Mouse (Mus musculus) A20 (cell line): ENCODE data around the gene Nipal3.

Source experiments
- DNase-seq: peaks from one replicate; pipeline ENCODE4 v3.0.0-alpha.2; 2011; ENCODE audit warnings: low read depth, low spot score

The Nipal3 gene

DNA sequence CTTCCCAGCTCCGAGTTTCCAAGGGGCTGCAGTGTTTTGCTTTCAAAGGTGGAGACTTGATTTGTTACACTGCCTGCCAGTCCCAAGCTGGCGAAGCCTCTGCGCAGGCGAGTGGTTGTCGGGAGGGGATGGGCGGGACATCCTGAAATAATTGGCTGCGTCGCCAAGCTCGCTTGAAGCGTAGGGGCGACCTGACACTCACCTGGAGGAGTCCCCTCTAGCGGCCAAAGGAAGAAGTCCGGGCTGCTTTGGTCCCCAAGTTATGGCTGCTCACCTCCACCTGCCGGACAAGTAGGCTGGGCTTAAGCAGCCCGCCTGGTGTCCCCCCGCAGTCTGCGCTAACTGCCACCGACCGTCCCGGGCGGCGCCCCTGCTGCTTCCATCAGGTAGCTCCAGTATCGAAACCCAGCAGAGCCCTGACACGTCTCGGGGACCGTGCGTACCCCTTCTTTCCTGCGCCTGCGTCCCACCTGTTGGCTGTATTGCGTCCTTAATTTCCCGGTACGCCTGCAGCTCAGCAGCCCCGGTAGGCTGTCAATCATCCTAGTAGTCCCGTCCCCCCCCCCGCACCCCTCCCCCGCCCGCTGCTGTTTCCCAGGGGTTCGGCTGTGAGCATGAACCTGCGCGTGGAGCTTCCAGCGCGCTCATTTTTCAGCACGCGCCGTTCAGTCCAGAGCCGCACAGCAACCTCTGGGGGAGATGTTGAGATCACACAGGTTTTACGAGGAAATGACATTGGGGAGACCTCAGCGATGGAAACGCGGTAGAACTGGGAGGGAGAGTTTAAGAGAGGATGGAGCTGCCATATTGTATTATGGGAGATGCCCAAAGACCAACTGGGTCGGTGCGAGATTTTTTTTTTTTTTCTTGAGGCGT is at the start of gene Nipal3, which contains the start of gene Stpg1:
Gene Nipal3, minus strand, starts transcription at position 518 of the 876 bp plus-strand sequence.
Gene Stpg1, plus strand, starts transcription at position 270 of the 876 bp plus-strand sequence.
- DNase-seq, result peak; percentile 98

DNA sequence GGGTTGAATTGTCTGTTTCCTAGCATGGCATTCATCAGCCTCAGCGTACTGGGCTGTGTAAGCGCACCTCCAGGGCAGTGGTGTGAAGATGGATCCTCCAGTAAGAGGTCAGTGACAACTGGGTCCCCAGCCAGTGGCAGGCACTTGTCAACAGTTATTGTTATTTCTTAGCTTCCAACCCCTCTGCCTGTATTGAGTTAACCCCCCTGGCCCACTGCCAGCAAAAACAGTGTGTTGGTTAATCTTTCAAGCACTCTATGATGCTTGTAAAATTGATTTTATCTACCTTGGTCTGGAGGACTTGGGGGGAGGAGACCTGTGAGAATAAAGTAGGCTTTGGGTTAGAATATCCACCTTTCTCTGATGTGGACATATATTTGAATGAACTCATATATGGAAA is 49.4 kb upstream of the Nipal3 start:
- DNase-seq, result no peak

DNA sequence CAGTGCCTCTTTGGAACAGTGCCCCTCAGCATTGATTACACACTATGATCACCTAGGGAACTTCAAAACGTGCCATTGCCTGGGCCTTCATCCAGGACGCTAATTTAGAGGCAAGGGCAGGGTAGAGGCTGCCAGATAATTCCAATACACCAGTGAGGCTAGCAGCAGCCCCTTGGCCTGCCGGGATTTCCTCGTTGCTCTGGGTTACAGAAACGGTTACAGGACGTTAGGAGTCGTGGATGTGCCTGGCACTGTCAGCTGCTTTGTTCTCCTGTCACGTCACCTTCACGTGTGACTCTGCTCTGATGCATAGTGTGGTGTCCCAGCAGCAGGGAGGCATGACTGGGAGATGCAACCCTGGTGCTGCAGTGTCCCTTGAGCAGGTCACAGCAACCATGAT is 45.2 kb upstream of the Nipal3 start:
- no peak for DNase-seq

DNA sequence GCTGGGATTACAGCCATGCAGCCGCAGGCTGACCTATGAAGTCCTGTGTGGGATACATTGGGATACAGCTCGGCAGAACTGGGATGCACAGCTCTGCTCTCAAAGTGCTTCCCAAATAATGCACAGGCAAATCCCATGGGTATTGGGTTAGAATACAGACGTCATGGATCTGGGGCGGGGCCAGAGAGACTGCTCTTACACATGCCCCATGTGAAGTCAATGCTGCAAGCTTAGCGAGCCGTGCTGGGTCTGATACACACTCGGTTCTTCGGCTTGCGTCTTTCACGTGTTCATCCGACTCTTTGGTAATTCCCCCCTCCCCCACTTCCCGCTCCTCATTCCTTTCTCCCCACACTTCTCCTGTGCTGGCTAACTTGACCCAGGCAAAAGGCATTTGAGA is 44.2 kb upstream of the Nipal3 start:
- DNase-seq, result no peak

DNA sequence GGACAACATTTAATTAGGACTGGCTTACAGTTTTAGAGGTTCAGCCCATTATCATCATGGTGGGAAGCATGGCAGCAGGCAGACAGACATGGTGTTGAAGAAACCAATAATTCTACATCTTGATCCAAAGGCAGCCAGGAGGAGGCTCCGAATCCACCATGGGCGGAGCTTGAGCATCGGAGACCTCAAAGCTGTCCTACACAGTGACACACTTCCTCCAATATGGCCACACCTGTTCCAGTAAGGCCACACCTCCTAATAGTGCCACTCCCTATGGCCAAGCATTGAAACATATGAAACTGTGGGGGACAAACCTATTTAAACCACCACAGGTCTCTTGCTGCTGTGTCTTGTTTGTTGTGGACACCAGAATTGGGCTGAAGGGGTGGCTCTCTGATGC is 40.2 kb upstream of the Nipal3 start:
- no peak for DNase-seq

DNA sequence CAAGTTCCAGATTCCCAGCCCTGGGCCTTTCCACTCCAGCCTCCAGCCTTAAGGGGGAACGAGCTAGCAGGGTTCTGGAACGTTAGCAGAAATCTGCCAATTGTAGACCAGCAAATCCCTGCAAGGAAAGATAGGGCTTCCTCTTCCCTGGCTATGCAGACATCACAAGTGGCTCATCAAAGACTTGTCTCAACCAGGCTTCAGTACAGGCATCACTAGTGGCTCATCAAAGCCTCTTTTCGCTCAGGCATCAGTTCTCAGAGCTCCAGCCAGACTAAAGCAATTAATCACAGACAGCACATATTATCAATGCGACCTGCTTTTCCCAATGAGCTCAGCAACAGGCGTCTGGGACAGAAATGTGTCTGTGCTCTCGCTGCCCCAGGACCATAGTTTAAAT is 38.2 kb upstream of the Nipal3 start:
- DNase-seq, result no peak

DNA sequence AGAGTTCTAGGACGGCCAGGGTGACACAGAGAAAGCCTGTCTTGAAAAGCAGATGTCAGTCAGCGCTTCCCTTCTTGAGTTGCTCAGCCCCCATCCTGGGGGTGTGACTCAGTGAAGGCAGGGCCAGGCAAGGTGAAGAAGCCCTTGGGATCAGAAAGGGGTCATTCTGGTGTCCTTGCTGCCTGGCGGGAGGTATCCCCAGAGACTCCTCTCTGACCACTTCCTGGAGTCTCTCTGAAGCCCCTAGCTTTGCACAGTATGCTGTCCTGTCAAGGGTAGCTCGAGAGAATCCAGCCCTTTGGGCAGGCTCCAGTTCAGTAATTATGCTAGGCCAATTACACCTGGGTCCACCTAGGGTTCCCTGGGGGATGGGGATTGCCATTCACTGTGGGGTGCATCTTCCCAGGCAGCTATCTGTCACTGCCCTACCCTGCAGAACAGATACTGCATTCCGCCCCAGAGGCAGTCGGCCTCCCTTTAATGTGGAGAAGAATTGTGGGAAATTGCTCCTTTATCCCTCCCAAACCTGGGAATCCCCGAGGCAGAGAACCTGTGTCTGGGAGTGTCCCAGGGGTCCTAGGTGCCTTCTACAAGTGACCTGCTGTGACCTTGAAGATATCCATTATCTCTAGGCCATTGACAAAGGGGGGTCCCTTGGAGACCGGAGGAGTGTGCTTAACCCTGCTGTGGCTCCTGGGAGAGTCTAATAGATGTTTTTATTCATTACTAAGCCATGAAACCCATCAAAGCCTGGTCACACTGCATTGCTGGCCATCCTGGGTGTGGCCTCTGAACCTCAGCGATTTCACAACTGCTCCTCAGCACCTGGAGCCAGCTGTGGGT is 37.2 kb upstream of the Nipal3 start:
- DNase-seq, result no peak

DNA sequence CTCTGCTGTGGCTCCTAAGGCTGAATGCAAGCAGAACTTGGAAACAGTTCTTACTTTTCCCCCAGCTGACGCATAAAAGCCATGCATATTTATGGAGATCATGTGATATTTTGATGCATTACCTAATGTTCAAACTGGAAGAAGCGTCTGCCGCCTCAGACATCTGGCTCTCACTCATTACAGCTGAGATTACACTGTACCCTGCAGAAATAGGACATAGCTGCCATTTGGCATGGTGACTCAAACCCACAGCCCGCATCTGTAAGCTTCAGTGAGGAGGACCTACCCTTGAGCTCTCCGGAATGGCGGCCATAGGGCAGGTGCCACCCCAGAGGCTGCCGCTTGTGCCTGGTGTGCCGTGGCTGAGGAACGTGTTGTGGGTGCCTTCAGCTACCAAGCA is 36.4 kb upstream of the Nipal3 start:
- no peak for DNase-seq

DNA sequence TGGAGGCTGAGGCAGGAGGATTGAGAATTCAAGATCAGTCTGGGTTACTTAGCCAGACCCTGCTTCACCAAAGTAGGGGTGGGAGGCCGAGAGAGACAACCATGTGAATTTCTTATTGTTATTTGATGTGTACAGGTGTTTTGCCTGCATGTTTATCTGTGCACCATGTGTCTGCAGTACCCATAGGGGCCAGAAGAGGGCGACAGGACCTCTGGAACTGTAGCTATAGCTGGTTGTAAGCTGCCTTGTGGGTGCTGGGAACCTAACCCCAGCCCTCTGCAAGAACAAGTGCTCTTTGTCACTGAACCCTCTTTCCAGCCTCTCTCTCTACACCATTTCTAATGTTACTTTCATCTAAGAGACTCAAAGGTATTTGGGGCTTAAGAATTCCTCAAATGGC is 35.4 kb upstream of the Nipal3 start:
- DNase-seq, result no peak

DNA sequence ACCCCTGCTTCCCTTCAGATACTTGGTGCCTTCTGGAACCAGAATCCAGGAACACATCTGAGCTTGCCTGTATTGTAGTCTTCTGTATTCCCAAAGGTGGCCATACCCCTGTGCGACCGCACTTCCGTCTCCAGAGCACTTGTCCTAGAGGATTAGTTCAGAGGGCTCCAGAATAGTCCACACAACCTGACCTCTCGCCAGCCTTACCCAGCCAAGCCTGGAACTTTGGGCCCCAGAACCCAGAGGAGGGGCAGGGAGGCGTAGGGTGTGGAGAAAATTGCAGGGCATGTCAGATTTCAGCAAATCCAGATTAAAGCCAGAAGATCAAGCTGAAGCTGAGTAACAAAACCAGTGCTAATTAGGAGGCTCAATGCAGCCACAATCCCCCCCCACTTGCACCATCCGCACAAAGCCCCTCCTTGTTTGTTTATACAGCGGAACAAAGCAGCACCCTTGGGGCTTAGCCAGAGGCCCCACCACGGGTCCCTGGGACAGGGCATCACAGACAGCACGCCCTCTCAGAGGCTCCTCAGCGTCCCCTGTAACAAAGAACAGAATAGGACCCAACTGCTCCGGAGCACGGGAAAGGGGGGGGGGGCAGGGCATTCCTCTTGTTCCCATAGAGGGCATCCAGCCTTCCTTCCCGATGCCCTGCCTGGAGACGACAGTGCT is 31.3 kb upstream of the Nipal3 start:
- DNase-seq, result no peak

DNA sequence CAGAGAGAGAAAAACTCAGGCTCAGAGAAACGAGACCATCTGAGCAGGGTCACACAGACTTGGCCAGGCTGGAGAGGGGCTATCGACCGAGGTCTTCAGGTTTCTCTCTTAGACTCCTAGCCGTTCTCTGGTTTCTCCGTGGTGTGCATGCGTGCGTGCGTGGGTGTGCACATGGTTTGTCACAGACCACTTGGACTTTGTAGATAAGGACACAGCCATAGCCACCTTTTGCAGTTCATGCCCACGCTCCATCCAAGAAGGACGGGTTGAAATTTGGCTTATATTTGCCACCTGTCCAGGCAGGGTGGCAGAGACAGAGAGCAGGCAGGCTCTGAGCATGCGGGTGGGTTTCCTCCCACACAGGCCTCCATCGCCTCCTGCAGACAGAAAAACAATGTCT is 30.2 kb upstream of the Nipal3 start:
- DNase-seq, result no peak

DNA sequence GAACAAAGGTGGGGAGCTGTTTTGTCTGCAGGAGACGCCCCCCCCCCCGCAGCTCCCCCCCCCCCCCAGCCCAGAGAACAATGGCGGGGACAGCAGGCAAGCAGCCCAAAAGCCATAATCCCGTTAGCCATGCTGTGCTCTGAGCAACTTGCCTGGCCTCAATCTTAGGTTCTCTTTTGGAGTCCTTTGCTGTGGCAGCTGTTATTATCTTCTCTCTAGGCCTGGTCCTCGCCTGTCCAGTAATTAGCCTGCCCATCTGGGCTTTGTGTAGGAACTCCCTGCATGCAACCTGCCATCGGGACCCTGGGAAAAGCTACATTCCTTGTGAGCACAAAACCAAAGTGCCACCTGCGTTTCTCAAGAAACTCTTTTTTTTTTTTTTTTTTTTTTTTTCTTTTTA is 29.1 kb upstream of the Nipal3 start:
- DNase-seq, result no peak

DNA sequence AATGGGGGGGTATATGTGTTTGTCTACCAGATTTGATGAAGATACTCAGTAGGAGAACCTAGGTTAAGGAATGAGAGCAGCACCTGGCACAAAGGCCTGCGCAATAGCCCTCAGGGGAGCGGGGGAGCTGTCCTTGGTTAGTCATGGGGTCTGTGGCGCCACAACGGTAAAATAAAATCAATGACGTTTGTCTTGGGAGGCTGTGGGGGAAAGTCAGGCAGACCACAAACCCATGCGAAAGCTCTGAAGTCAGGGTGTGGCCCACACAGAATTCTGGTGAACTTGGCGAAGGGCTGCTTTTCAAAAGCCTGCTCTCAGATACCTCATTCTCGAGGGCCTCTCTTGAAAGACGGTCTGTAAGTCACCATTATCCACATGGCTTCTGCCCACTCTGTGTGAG is 25.6 kb upstream of the Nipal3 start:
- no peak for DNase-seq

DNA sequence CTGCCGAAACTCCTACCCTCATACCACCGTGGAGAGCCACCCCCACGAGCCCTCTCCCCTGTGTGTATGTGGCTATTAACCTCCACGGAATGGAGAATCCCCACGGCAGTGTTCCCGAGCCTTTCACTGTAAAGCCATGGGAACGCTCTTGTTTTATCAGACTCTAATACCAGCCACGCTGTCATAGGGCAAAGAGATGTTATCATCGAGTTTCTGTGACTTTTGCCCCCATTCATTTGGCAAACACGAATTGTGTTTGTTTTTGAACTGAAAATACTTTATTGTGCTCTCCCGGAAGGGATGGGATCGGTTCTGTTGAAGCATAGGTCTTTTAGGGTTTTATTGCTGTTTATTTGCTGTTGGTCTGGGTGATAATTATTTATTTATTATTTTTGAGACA is 23.3 kb upstream of the Nipal3 start:
- no peak for DNase-seq

DNA sequence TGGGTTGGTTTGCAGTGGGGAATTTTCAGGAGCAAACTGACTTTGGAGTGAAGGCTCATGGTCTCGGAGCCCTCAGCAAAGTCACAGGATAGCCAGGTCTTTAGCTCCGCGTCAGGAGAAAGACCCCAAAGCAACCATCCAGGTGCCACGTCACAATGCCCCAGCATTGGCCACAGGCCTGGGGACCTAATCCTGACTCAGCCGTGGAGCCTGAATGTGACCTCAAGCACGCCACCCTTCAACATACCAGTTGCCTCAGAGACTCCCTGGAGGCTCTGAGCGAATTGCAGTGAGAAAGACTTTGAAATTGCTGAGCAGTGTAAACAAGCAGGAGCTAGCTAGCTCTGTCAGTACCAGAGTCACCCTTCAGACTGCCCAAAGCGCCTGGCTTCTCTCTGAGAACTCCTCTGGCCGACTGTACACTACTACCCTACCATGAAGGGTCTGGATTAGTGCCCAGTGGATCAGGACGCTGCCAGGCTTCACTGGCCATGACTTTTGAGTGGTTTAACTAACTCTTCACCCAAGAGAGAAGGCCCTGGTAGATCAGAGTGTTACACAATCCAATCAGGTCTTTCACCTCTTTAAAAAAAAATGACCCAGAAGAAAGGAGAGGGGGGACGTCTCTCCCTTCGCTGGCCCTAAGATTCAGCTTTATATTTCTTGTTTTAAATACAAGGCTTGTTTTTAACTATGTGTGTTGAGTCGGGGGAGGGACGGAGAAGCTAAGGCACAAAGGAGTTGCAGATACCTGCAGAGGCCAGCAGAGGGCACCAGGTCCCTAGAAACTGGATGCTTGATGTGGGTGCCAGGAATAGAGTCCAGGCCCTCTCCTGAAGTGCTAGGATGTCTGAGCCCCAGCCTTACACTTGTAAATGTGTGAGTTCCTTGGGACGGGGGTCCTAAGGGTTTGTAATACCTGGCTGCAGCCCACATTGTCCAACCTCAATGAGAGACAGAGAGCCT is 21.8 kb upstream of the Nipal3 start:
- DNase-seq, result peak; percentile 74

DNA sequence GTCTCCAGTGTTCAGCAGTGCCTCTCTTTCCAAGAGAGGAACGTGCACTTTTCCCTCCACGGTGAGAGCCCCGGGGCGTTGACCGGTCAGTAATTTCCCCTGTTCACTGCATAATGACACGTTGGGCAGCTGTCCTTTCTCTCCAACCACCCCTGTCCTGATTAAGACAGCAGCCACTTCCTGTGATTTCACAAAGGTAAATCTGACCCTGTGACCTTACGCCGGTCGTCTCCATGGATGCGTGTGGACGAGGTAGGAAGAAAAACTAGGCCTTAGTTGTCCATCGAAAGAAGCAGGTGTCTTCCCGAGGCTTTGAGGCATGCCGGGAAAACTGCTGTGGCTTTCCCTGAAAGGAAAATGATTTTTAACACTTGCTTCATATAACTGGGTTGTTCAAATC is 20.1 kb upstream of the Nipal3 start:
- DNase-seq, result no peak

DNA sequence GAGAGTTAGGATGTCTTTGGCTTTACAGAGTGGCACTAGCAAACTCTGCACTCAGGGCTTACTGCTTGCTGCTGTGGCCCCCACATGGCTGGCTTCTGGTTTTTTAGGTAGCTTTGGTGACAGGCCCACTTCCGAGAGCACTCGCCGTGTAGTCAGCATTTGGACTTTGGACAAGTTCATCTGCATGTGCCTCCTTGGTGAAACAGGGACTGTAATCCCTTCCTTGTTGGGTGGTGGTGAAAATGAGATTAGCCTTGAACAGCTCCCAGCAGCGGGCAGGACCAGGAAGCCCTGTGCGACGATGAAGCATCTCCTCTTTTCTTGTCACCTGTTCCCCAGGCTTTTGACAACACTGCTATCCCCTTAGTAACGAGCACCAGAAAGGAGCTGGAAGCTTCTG is 19.0 kb upstream of the Nipal3 start:
- no peak for DNase-seq

DNA sequence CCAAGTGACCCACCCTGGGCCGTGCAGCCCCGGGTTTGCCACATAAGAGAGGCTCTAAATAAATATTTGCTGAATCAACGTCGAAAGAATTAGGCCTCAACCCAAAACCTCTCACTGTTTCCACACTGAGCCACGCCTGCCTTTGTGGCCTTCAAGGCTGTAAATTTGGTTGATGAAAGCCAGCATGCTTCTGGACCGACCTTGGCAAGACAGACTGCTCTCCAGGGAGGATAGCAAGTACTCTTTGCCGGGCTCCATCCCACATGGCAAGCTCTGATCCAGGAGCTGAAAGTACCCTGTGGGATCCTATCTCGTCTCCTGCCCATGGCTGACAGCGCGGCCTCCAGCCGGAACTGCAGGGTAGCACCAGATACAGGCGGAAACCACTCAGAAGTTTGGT is 14.7 kb upstream of the Nipal3 start:
- no peak for DNase-seq

DNA sequence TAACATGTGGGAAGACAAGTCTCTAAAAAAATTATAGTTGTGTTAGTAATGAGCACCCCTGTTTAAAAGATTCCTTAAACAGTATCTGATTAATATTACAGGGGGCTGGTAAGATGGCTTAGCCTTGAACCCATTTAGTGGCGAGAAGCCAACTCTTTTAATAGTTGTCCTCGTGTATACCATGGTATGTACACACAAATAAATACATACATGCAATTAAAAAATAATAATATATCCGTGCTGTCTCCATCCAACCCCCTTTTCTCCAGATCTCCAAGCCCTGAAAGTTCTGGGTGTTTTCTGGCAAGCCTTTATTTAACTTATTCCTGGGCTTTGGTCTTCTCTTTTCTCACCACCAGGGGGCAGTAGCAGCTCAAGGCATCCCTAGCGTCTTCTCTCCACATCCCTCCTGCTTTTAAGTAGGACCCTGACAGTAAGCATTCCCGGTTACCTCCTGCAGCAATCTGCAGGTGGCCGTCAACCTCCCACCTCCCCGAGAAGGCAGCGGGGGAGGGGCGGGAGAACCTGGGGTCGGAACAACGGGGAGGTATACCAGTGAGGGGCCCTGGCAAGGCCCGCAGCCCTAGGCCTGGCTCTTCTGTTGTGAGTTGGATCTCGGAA is 13.7 kb upstream of the Nipal3 start:
- peak; percentile 80 for DNase-seq

DNA sequence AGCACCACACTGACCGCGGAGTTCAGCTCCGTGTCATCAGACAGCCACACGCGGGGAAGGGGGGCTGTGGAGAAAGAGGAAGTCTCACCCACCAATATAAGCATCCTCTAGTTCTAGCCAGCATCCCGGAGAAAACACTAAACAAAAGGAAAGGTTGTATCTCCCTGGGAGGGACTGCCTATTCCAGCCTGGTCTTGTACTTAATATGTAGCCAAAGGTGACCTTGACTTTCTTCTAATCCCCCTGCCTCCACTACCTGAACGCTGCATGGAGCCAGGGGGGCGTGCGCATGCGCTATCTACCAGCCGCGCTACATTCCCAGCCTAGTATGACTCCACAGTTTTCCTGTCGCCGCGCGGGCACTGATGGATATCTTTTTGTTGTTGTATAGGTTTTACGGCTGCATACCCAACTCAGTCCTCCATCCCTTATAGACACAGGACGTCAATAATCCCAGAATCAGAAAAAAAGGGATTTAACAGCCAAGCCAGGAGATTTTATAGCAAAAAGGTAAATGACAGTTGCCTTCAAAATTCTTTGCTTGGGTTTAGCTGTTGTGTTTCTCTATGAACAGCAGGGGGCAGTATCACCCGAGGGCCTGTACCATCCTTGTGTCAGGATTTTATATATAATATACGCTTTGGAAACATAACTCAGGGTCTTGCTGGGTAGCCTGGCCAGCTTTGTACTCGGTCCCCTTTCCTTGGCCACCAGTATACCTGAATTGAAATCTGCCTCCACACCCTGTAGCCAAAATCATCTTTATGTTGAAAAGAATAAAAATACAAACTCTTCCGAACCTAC is 12.9 kb upstream of the Nipal3 start:
- DNase-seq, result peak; percentile 56
